Mouse (Mus musculus) liver, embryonic 12.5 days (tissue): ENCODE measurements around the gene Focad. TPM values are rescaled to one million over a fixed set of nuclear protein-coding genes. Genes with fewer than 3 reads are reported as not detected.

Source experiments
- ATAC-seq: fragments of 200-750 bp; cut with Nextera tagmentation; 2 replicates; pipeline ENCODE4 v1.8.0; 2017; ENCODE audit warnings: moderate number of reproducible peaks, mild to moderate bottlenecking, moderate library complexity
- H3K27ac ChIP-seq: fragments of 300-500 bp; sonication (generic); 2 replicates; pipeline ENCODE4 v1.5.1; 2016; ENCODE audit warnings: mild to moderate bottlenecking
- H3K27me3 ChIP-seq: fragments of 300-500 bp; sonication (generic); replicated peaks from 2 replicates; pipeline ENCODE4 v1.6.1; 2016; ENCODE audit warnings: mild to moderate bottlenecking, moderate library complexity
- H3K36me3 ChIP-seq: fragments of 300-500 bp; sonication (generic); 2 replicates; pipeline ENCODE4 v1.6.1; 2016; ENCODE audit warnings: mild to moderate bottlenecking, moderate library complexity
- H3K4me1 ChIP-seq: fragments of 300-500 bp; sonication (generic); 2 replicates; pipeline ENCODE4 v1.6.1; 2016
- H3K4me2 ChIP-seq: fragments of 300-500 bp; sonication (generic); 2 replicates; pipeline ENCODE4 v1.6.1; 2016; ENCODE audit warnings: mild to moderate bottlenecking, moderate library complexity
- H3K4me3 ChIP-seq: fragments of 300-500 bp; sonication (generic); 2 replicates; pipeline ENCODE4 v1.5.1; 2016; ENCODE audit warnings: mild to moderate bottlenecking, moderate library complexity
- H3K9ac ChIP-seq: fragments of 300-500 bp; sonication (generic); 2 replicates; pipeline ENCODE4 v1.6.1; 2016; ENCODE audit warnings: mild to moderate bottlenecking, moderate library complexity
- H3K9me3 ChIP-seq: fragments of 300-500 bp; sonication (generic); replicated peaks from 2 replicates; pipeline ENCODE4 v1.6.1; 2016; ENCODE audit warnings: mild to moderate bottlenecking, moderate library complexity
- WGBS: fragments of 180-500 bp; shearing (Covaris S2); methylation state at CpG from one replicate; pipeline ENCODE4 v1.1.7; 2016; ENCODE audit not compliant: insufficient replicate concordance; 5-methylcytosine and 5-hydroxymethylcytosine counted together
- polyA plus RNA-seq: library from polyadenylated mRNA; unstranded; fragments of >200 nt; fragmentation: Nextera tagmentation; extraction: Ambion mirVana; gene quantifications from 2 replicates; pipeline ENCODE4 v1.2.1, GENCODE M21; 2016

The Focad gene
- 13.5 and 14.0 TPM in 2 replicates for polyA plus RNA-seq

DNA sequence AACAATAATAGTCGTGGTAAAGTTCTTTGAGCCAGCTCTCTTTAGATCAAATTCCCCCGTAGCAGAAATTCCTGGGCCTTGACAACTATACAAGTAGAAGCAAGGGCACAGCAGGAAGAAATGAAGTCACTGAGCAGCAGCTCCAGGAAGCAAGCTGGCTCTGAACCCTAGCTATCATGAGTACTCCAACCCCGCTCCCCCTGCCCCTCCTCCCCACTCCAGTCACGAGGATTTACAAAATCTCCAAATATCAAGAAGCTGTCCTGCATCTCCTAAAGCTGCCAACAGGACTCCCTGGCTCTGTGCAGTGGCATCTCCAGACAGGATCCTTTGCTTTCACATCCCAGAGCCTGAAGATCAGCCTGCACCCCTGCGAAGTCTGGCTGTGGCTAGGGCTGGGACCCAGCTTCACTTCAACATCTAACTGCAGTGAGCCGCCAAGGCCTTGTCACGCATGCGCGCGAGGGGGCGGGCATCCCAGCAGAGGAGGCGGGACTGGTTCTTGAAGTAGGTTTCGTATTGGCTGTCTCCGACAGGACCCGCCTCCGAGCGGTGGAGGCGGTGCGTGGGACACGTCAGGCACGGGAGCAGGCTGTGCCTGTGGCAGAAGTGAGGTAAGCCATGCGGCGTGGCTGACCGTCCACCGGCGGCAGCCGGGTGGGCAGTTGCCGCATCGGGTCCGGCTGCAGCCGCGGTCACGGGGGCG, at the start of gene Focad:
Gene Focad (plus strand): TSS at position 568 of the 706 bp plus-strand sequence.
- Histone ChIP-seq H3K4me1 (peaks cover 17% of the 10 kb centered on the region), H3K27ac (peak within 1 kb of the TSS; percentile 73), H3K4me3 (peak within 1 kb of the TSS; percentile 77), H3K27me3 (no peaks in the 10 kb centered on the region), H3K9me3 (no peaks in the 10 kb centered on the region), H3K36me3 (no peaks in the 10 kb centered on the region), H3K4me2 (peak within 1 kb of the TSS; percentile 88), H3K9ac (peak within 1 kb of the TSS; percentile 88)
- peak; percentile 100 for ATAC-seq
- 3% methylated on average over 34 of the region's 34 CpGs for WGBS

DNA sequence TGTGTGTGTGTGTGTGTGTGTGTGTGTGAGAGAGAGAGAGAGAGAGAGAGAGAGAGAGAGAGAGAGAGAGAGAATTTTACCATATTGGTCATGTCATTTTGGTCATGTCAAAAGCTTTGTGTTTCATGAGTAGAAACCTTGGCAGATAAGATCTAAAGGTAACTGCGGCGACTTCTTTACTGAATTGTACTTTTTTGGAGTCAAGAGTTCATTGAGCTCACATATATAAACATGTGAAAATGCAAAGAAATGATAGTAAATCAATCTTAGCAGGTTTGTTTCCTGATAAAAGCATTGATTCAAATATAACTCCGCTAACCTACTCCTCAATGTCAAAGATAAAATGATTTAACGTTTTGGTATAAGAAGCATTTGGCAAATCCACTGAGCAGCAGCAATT, 49.3 kb upstream of the Focad start:
- H3K27ac ChIP-seq, result no peak overlapping the region
- WGBS, result 75% methylated on average over 4 of the region's 4 CpGs
- no peaks in the 10 kb centered on the region for H3K4me1 ChIP-seq
- H3K4me2 ChIP-seq, result no peak overlapping the region
- no peaks in the 10 kb centered on the region for H3K9me3 ChIP-seq
- H3K27me3 ChIP-seq, result no peaks in the 10 kb centered on the region
- no peak overlapping the region for H3K9ac ChIP-seq
- H3K4me3 ChIP-seq, result no peak overlapping the region
- H3K36me3 ChIP-seq, result no peaks in the 10 kb centered on the region
- no peak for ATAC-seq

DNA sequence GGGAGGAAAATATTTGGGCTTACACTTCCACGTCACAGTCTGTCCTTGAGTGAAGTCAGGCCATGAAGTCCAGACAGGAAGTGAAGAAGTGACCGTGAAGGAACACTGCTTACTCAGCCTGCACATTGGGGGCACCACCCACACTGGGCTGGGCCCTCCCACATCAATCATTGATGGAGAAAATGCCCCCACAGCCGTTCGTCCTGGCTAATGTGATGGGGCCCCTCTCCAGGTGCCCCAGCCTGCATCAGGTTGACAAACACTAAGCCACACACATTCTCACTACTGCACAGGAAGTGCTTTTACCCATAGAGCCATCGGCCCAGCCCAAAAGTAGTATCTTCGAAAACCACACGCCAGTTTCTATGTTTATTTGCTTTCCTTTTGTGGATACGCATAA, 48.1 kb upstream of the Focad start:
- Histone ChIP-seq H3K4me2 (no peak overlapping the region), H3K4me3 (no peak overlapping the region), H3K36me3 (no peaks in the 10 kb centered on the region), H3K9me3 (no peaks in the 10 kb centered on the region), H3K9ac (no peak overlapping the region), H3K4me1 (no peaks in the 10 kb centered on the region), H3K27ac (no peak overlapping the region), H3K27me3 (no peaks in the 10 kb centered on the region)
- WGBS, result 48% methylated on average over 8 of the region's 8 CpGs
- no peak for ATAC-seq

DNA sequence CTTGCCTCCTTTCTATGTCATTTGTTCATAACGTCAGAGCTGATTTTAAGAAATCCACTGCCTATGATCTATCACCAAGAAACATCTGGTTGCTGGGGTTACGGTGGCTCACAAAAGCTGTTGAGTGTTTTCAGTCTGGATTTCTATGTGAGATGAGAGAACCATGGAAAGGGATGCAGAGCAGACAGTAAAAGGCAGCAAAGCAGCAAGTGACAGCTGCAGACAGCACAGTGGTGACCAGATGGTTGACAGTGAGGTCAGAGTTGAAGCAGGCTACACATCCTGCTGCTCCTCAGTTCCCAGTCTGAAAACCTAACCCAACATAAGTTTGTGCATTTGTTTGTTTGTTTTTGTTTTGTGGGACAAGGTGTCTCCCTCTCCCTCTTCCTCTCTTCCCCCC, 19.0 kb upstream of the Focad start:
- ATAC-seq, result no peak
- H3K4me3 ChIP-seq, result no peak overlapping the region
- WGBS, result 67% methylated on average over 2 of the region's 2 CpGs
- no peak overlapping the region for H3K4me2 ChIP-seq
- no peak overlapping the region for H3K27ac ChIP-seq
- H3K4me1 ChIP-seq, result 0 out of 2 replicates have a peak, but pooled peaks cover 3% of the 10 kb centered on the region
- H3K27me3 ChIP-seq, result no peaks in the 10 kb centered on the region
- H3K9me3 ChIP-seq, result no peaks in the 10 kb centered on the region
- H3K9ac ChIP-seq, result no peak overlapping the region
- no peaks in the 10 kb centered on the region for H3K36me3 ChIP-seq

DNA sequence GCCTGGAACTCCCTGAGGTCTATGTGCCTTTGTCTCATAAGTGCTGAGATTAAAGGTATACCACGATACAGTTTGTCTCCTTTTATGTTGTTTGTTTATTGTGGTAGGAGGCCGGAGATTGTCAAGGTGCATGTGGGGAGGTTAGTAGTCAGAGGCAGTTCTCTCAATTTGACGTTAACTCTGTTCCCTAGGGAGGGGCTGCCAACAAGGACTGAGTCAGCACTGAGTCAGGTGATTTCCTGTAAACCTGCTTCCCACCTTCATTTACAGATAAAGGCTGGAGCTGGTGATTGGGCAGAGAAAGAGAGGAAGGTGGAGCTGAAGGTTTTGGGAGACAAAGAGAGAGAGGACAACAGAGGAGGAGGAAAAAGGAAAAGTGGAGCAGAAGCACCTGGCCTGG, 15.4 kb upstream of the Focad start:
- ATAC-seq, result no peak
- Histone ChIP-seq H3K4me2 (no peak overlapping the region), H3K27ac (no peak overlapping the region), H3K27me3 (no peaks in the 10 kb centered on the region), H3K4me1 (peaks cover 14% of the 10 kb centered on the region), H3K4me3 (no peak overlapping the region), H3K9me3 (no peaks in the 10 kb centered on the region), H3K36me3 (no peaks in the 10 kb centered on the region), H3K9ac (no peak overlapping the region)
- 40% methylated on average over 3 of the region's 3 CpGs for WGBS

DNA sequence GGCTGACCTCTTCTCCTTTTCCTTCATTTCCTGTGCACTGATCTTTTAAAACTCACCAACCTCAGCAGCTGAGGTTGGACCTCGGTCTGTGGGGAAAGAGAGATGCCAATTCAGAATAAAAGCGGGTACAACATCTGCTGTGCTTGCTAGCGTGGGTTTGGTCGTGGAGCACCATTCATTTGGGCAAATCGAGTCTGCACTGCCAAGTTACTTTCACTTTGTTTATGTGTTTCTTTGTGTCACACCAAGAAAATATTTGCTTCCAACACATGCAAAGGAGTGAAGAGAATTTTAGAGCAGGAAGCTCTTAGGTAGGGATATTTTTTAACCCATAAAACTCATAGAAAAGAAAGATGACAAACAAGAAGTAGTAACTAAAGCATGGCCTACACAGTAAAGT, 13.0 kb upstream of the Focad start:
- 68% methylated on average over 5 of the region's 5 CpGs for WGBS
- H3K4me2 ChIP-seq, result peak overlapping the region; percentile 19

DNA sequence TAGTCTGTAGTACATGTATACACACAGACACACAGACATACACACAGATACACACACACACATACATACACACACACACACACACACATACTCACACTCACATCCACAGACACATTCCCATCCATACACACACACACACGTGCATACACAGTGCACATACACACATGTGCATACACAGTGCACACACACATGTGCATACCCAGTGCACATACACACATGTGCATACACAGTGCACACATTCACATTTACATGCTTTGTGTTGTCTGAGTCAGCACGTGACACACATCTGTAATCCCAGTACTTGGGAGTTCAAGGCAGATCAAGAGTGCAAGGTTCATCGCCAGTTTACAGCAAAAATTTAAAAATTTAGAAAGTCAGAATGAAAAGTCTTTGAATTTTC, 12.5 kb upstream of the Focad start:
- Histone ChIP-seq H3K4me2 (peak overlapping the region; percentile 19), H3K4me1 (peaks cover 14% of the 10 kb centered on the region)
- no peak for ATAC-seq

More for the DNA sequence above, 13.0 kb upstream of the Focad start:
- Histone ChIP-seq H3K27ac (no peak overlapping the region), H3K4me1 (peaks cover 14% of the 10 kb centered on the region), H3K4me3 (no peak overlapping the region), H3K9me3 (no peaks in the 10 kb centered on the region), H3K9ac (no peak overlapping the region), H3K27me3 (no peaks in the 10 kb centered on the region), H3K36me3 (no peaks in the 10 kb centered on the region)
- no peak for ATAC-seq

DNA sequence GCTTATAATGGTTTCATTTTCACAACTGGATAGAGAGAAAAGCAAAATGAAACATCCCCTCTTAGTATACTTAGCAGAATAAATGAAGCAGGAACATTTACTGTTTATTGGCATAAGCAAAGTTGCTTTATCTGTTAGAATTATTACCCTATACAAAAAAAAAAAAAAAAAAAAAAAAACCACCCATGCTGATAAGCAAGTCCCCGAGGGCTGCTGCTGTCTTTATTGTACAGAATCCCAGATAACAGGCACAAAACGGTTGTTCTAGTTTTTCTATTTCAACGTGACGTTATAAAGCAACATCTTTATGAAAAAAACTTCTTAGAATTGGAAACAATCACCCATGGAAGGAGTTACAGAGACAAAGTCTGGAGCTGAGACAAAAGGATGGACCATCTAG, 12.0 kb upstream of the Focad start:
- WGBS, result 16% methylated on average over 4 of the region's 4 CpGs
- Histone ChIP-seq H3K9me3 (no peaks in the 10 kb centered on the region), H3K4me2 (peak overlapping the region; percentile 19; the same call in 1 of the 2 replicates), H3K36me3 (no peaks in the 10 kb centered on the region), H3K9ac (no peak overlapping the region), H3K27ac (no peak overlapping the region), H3K4me3 (no peak overlapping the region), H3K4me1 (peaks cover 14% of the 10 kb centered on the region), H3K27me3 (no peaks in the 10 kb centered on the region)
- ATAC-seq, result no peak

More for the DNA sequence above, 12.5 kb upstream of the Focad start:
- Histone ChIP-seq H3K9me3 (no peaks in the 10 kb centered on the region), H3K27ac (no peak overlapping the region), H3K4me3 (no peak overlapping the region), H3K27me3 (no peaks in the 10 kb centered on the region), H3K9ac (no peak overlapping the region), H3K36me3 (no peaks in the 10 kb centered on the region)
- 76% methylated on average over 3 of the region's 3 CpGs for WGBS

DNA sequence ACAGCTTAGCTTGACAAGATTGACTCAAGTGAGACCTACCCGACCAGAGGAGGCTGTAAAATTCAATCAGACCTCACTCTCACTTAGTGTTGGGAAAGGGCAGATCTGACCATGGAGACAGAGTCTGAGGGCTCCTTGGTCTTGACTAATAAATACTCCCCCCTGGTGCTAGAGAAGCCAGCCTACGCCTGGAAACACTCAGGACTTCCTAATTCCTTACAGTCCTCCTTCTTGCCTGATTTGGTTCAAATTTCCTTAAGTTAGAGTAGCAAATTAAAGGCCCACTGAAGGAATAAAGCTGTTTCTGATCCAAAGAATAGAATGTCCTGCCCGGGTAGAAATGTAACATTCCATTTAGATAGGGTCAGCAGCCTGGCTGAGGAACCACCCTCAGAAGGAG, 10.6 kb upstream of the Focad start:
- no peaks in the 10 kb centered on the region for H3K9me3 ChIP-seq
- no peak overlapping the region for H3K4me3 ChIP-seq
- H3K9ac ChIP-seq, result no peak overlapping the region
- H3K4me2 ChIP-seq, result no peak overlapping the region
- H3K4me1 ChIP-seq, result peaks cover 14% of the 10 kb centered on the region
- no peaks in the 10 kb centered on the region for H3K36me3 ChIP-seq
- H3K27me3 ChIP-seq, result no peaks in the 10 kb centered on the region
- WGBS, result 59% methylated on average over 3 of the region's 3 CpGs
- no peak for ATAC-seq
- H3K27ac ChIP-seq, result no peak overlapping the region

DNA sequence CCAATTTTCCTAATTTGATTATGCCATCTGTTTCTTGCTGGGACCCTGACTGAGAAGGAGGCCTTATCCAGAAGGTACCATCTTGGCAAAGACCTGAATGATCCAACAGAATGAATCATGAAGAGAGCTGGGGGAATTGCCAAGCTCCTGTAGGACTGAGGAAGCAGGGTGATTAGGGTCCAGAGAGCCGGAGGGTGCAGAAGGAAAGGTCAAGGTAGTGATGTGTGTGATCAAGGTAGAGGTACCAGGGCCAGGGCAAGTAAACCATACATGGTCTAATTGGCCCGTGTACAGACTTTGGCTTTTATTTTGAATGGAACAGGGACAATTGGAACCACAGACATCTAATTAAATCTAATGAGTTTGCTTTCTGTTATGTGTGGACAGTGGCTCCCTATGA, 4.1 kb upstream of the Focad start:
- Histone ChIP-seq H3K9me3 (no peaks in the 10 kb centered on the region), H3K36me3 (no peaks in the 10 kb centered on the region), H3K9ac (no peak overlapping the region), H3K4me1 (peaks cover 14% of the 10 kb centered on the region), H3K27me3 (no peaks in the 10 kb centered on the region), H3K27ac (no peak overlapping the region), H3K4me3 (no peak overlapping the region), H3K4me2 (no peak overlapping the region)
- 58% methylated on average over 2 of the region's 2 CpGs for WGBS
- no peak for ATAC-seq

DNA sequence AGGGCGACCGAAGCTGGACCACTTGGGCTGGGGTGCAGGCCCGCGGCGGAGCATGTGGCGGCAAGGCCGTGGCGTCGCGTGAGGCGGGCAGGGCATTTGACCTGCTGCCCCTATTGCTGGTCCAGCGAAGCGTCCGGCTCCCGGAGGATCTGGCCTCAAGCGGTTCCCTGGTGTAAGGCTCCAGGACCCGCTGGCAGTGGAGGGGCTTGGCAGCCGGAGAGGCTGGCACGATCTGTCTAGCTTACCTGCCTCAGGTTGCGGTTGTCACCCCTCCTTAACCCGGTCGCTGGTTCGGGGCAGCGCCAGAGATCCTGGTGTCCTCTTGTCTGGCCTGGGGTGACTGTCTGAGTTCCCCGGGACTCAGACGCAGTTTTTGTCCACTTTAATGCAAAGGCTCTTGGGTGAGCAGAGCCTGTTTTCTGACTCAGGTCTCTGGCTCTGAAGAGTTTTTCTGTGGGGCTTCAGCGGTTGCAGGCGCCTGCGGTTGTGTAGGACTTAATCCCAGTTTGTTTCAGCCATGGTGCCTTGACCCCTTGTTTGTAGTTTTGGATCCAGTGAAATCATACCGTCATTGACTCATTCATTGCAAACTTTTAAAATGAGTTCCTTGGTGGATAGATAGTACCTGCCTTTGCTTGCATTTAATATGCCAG, 465 bp downstream of the Focad start:
- H3K9ac ChIP-seq, result peak overlapping the region; percentile 88
- no peaks in the 10 kb centered on the region for H3K36me3 ChIP-seq
- ATAC-seq, result peak; percentile 58
- peak overlapping the region; percentile 88 for H3K4me2 ChIP-seq
- WGBS, result 2% methylated on average over 30 of the region's 30 CpGs
- peak overlapping the region; percentile 73 for H3K27ac ChIP-seq
- peaks cover 17% of the 10 kb centered on the region for H3K4me1 ChIP-seq
- H3K9me3 ChIP-seq, result no peaks in the 10 kb centered on the region
- H3K4me3 ChIP-seq, result peak overlapping the region; percentile 77
- H3K27me3 ChIP-seq, result no peaks in the 10 kb centered on the region

DNA sequence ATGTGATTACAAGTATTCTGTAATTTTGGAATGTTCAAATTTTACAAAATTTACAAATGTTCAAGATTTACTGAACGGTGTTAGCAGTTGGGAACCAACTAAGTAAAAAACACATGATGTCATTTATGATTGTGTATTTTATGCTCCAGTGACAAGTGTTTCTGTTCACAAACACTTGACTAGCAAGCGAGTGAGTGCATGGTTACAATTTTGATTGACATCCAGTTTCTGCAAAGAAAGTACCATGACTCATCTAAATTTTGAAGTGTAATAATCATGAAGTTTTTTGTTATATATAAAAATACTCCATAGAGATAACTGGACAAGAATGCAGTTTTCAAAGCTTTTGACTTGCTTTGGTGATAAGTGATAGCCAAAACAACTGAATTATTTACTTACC, 1.3 kb downstream of the Focad start:
- WGBS, result 42% methylated on average over 2 of the region's 2 CpGs
- ATAC-seq, result no peak
- H3K4me3 ChIP-seq, result no peak overlapping the region; the same call in 1 of the 2 replicates

More for the DNA sequence above, 1.3 kb downstream of the Focad start:
- Histone ChIP-seq H3K36me3 (0 out of 2 replicates have a peak, but pooled peaks cover 3% of the 10 kb centered on the region), H3K4me1 (peaks cover 17% of the 10 kb centered on the region), H3K4me2 (peak overlapping the region; percentile 88), H3K27me3 (no peaks in the 10 kb centered on the region), H3K27ac (no peak overlapping the region), H3K9ac (no peak overlapping the region), H3K9me3 (no peaks in the 10 kb centered on the region)
